Mouse (Mus musculus): ENCODE data around the gene S100a1. TPM values are rescaled to one million over a fixed set of nuclear protein-coding genes. Genes with fewer than 3 reads are reported as not detected.

S100a1 gene
- total RNA-seq, 1 experiment: 2.3 TPM

GRCm38 (mm10) chr3:90467618-90468300 lies 46.4 kb downstream of the S100a1 start:
- DNase-seq (ENCODE audit: low read depth, low spot score): no peak
- Histone ChIP-seq H3K4me3 (ENCODE audit: insufficient read depth in 1 of 2, low read depth in 1 of 2, low read length in 2 of 2, poor library complexity in 1 of 2, severe bottlenecking in 1 of 2) (no peak overlapping the region), H3K9ac (ENCODE audit: insufficient read depth, low read depth, low read length, poor library complexity, severe bottlenecking) (no peak overlapping the region), H3K27ac (ENCODE audit: insufficient read depth, low read depth, low read length, poor library complexity, severe bottlenecking) (no peak overlapping the region), H3K9me3 (ENCODE audit: control insufficient read depth, insufficient read depth, low read depth, low read length) (no peaks in the 10 kb centered on the region), H3K4me1 (ENCODE audit: control insufficient read depth in 2 of 2, insufficient read depth in 2 of 2, low read length in 2 of 2, poor library complexity in 1 of 2) (peaks cover 0 to 2% of the 10 kb centered on the region in 2 experiments; a peak in 1 of 4 replicates), H3K36me3 (ENCODE audit: control insufficient read depth, insufficient read depth, low read length, poor library complexity, severe bottlenecking) (no peaks in the 10 kb centered on the region)
- TF ChIP-seq HCFC1 (IDR thresholded peaks at IDR 0.05; ENCODE audit: borderline replicate concordance, insufficient read depth, low read length) (no peak), ZNF384 (IDR thresholded peaks at IDR 0.05; ENCODE audit: low read depth, low read length) (peak; percentile 65; the same call in 1 of the 2 replicates), ZC3H11A (IDR thresholded peaks at IDR 0.05; ENCODE audit: borderline replicate concordance, low read depth, low read length) (no peak)
- in situ Hi-C loops (cut with MboI; ENCODE audit: low sequenced_read_pairs in 2 of 2, unreplicated experiment in 2 of 2): loop anchor here in 1 of 2 experiments (5.0 kb wide), 1 partner anchor 50 kb away; no protein-coding TSS in a partner anchor

DNA sequence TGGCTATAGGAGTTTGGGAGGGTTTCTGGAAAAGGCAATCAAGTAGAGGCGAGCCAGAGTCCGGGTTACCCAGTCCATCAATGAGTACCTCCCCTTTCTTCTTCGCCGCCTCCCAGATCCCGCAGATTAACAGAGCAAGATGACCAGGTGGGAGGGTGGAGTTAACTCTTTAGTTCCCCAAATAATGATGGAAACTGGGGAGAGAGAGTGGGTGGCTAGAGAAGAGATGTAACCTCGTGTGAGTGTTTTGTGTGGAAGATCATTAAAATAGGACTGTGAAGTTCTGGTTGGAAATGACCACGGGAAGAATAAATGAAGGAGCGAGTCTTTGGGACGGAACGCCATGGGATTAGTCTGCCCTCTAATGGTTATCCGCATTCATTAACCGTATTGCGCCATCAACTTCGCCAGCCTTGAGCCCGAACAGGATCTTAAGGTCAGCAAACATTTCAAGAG lies 47.9 kb downstream of the S100a1 start:
- Histone ChIP-seq H3K36me3 (ENCODE audit: control insufficient read depth, insufficient read depth, low read length, poor library complexity, severe bottlenecking) (no peaks in the 10 kb centered on the region; the same call in 1 of the 2 replicates), H3K4me3 (ENCODE audit: insufficient read depth in 1 of 2, low read depth in 1 of 2, low read length in 2 of 2, poor library complexity in 1 of 2, severe bottlenecking in 1 of 2) (peak overlapping the region; percentile 73 to 75), H3K9me3 (ENCODE audit: control insufficient read depth, insufficient read depth, low read depth, low read length) (no peaks in the 10 kb centered on the region), H3K9ac (ENCODE audit: insufficient read depth, low read depth, low read length, poor library complexity, severe bottlenecking) (peak overlapping the region; percentile 18; the same call in 1 of the 2 replicates), H3K4me1 (ENCODE audit: control insufficient read depth in 2 of 2, insufficient read depth in 2 of 2, low read length in 2 of 2, poor library complexity in 1 of 2) (no peaks in the 10 kb centered on the region; a peak in 1 of 4 replicates), H3K27ac (ENCODE audit: insufficient read depth, low read depth, low read length, poor library complexity, severe bottlenecking) (no peak overlapping the region)
- TF ChIP-seq ZC3H11A (IDR thresholded peaks at IDR 0.05; ENCODE audit: borderline replicate concordance, low read depth, low read length) (peak; percentile 82; the same call in 1 of the 2 replicates), CHD2 (IDR thresholded peaks at IDR 0.05; ENCODE audit: low read depth, low read length) (no peak)
- in situ Hi-C loops (cut with MboI; ENCODE audit: low sequenced_read_pairs in 2 of 2, unreplicated experiment in 2 of 2): loop anchor here in 1 of 2 experiments (5.0 kb wide), 1 partner anchor 49 kb away; no protein-coding TSS in a partner anchor
- no peak for DNase-seq (ENCODE audit: low read depth, low spot score)

DNA sequence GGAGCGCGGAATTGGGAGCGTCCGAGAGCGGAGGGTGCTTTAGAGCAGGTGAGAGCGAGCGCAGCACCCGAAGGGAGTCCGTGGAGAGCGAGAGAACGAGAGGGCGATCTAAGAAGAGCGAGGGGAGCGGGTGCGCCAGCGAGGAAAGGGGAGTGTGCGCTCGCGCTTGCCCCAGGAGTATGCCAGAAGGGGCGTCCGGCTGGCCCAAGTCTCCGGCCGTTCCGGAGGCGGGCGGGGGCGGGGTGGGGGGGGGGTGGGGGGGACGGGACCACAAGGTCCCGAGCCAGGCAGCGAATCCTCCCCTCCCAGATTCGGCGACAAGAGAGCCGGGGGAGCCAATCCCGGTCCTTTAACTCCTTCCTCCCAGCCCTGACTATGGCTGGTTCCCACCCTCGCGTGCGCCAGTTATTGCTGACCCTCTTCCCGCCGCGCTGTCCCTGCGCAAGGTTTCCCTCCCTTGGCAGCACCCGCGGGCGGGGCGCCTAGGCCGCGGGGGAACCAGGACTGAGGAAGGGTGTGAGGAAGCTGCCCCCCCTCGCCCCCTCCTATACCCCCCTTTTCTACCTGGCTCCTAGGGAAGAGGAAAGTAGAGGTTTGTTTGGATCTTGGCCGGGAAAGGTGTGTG lies 48.4 kb downstream of the S100a1 start, which contains the start of gene Npr1:
Gene Npr1 (minus strand): TSS at position 181 of the 625 bp plus-strand sequence.
- in situ Hi-C loops (cut with MboI; ENCODE audit: low sequenced_read_pairs in 2 of 2, unreplicated experiment in 2 of 2): loop anchor here in 1 of 2 experiments (5.0 kb wide), 1 partner anchor 48 kb away; no protein-coding TSS in a partner anchor
- DNase-seq (ENCODE audit: low read depth, low spot score): no peak
- H3K27ac ChIP-seq (ENCODE audit: insufficient read depth, low read depth, low read length, poor library complexity, severe bottlenecking): no peak within 1 kb of the TSS
- TF ChIP-seq CHD2 (IDR thresholded peaks at IDR 0.05; ENCODE audit: low read depth, low read length) (no peak), HCFC1 (IDR thresholded peaks at IDR 0.05; ENCODE audit: borderline replicate concordance, insufficient read depth, low read length) (no peak), MAFK (IDR thresholded peaks at IDR 0.05; ENCODE audit: insufficient read depth, low read depth, low read length) (no peak), ZNF384 (IDR thresholded peaks at IDR 0.05; ENCODE audit: low read depth, low read length) (no peak), ZC3H11A (IDR thresholded peaks at IDR 0.05; ENCODE audit: borderline replicate concordance, low read depth, low read length) (no peak)
- H3K36me3 ChIP-seq (ENCODE audit: control insufficient read depth, insufficient read depth, low read length, poor library complexity, severe bottlenecking): no peaks in the 10 kb centered on the region; the same call in 1 of the 2 replicates
- H3K9me3 ChIP-seq (ENCODE audit: control insufficient read depth, insufficient read depth, low read depth, low read length): no peaks in the 10 kb centered on the region
- no peaks in the 10 kb centered on the region; a peak in 1 of 4 replicates for H3K4me1 ChIP-seq (ENCODE audit: control insufficient read depth in 2 of 2, insufficient read depth in 2 of 2, low read length in 2 of 2, poor library complexity in 1 of 2)
- peak within 1 kb of the TSS; percentile 76 for H3K9ac ChIP-seq (ENCODE audit: insufficient read depth, low read depth, low read length, poor library complexity, severe bottlenecking)
- peak within 1 kb of the TSS; percentile 73 to 75 for H3K4me3 ChIP-seq (ENCODE audit: insufficient read depth in 1 of 2, low read depth in 1 of 2, low read length in 2 of 2, poor library complexity in 1 of 2, severe bottlenecking in 1 of 2)

- in situ Hi-C loops (cut with MboI; ENCODE audit: low sequenced_read_pairs in 2 of 2, unreplicated experiment in 2 of 2): loop anchor here in 1 of 2 experiments (5.0 kb wide), 1 partner anchor 48 kb away; no protein-coding TSS in a partner anchor
- Histone ChIP-seq H3K9ac (ENCODE audit: insufficient read depth, low read depth, low read length, poor library complexity, severe bottlenecking) (peak overlapping the region; percentile 76), H3K4me1 (ENCODE audit: control insufficient read depth in 2 of 2, insufficient read depth in 2 of 2, low read length in 2 of 2, poor library complexity in 1 of 2) (no peaks in the 10 kb centered on the region; a peak in 1 of 4 replicates), H3K36me3 (ENCODE audit: control insufficient read depth, insufficient read depth, low read length, poor library complexity, severe bottlenecking) (no peaks in the 10 kb centered on the region; the same call in 1 of the 2 replicates), H3K4me3 (ENCODE audit: insufficient read depth in 1 of 2, low read depth in 1 of 2, low read length in 2 of 2, poor library complexity in 1 of 2, severe bottlenecking in 1 of 2) (peak overlapping the region; percentile 73 to 75), H3K27ac (ENCODE audit: insufficient read depth, low read depth, low read length, poor library complexity, severe bottlenecking) (no peak overlapping the region), H3K9me3 (ENCODE audit: control insufficient read depth, insufficient read depth, low read depth, low read length) (no peaks in the 10 kb centered on the region)
- TF ChIP-seq HCFC1 (IDR thresholded peaks at IDR 0.05; ENCODE audit: borderline replicate concordance, insufficient read depth, low read length) (no peak), MAFK (IDR thresholded peaks at IDR 0.05; ENCODE audit: insufficient read depth, low read depth, low read length) (no peak), ZC3H11A (IDR thresholded peaks at IDR 0.05; ENCODE audit: borderline replicate concordance, low read depth, low read length) (no peak), ZNF384 (IDR thresholded peaks at IDR 0.05; ENCODE audit: low read depth, low read length) (no peak), CHD2 (IDR thresholded peaks at IDR 0.05; ENCODE audit: low read depth, low read length) (no peak)
- DNase-seq (ENCODE audit: low read depth, low spot score): no peak
Measured at GRCm38 (mm10) chr3:90465081-90465685, 49.0 kb downstream of the S100a1 start.

Measured in ES-E14 (cell line).